Mouse (Mus musculus): ENCODE data around the gene Gab1. TPM values are rescaled to one million over a fixed set of nuclear protein-coding genes. Genes with fewer than 3 reads are reported as not detected.

Gene Gab1
- total RNA-seq, 2 experiments from 2014 or later = 30.2 to 35.5 TPM

DNA sequence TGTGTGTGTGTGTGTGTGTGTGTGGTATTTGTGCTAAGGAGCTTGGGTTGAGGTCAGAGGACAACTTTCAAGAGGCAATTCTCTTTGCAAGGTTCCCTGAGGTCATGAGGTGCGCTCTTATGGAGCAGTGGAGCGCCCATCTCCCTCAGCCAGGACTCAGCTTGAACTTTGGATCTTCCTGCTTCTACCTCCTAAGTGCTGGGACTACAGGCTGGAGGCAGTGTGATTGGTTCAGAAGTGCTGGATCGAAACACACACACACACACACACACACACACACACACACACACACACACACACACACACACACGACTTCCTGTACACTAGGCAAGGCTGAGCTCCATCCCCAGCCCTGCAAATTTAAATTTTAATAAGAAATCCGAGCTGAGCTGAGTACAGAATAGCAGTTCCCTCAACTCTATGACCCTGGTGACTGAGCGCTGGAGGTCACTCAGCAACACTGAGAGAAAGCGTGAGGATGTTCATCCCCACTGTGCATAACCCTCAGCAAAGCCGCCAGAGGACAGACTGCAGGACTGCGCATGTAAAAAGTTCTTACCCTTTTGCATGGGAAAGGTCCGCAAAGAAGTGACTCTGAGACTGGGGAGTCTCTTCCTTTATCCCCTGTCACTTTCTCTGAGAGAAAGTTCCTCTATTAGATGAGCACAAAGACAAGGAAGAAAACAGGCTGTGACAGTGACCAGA is 6.4 kb downstream of the Gab1 start:
- no peak for DNase-seq

DNA sequence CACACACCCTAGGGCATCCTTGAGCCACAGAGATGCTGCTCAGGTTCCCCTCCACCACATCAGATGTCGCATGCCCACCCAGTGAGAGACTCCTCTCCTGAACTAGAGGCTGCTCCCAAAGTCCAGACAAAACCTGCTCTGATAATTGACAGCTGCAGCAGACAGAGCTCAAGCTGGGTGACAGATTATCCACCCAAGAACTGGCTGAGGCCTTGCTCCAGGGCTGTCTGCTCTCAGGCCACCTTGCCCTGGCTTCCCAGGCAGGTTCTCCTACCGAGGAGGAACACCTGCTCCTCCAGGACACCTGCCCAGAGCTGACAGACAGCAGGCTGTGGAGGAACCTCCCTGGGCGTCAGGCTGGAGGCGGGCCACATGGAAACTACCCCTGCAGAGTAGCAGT is 7.6 kb downstream of the Gab1 start:
- no peak for DNase-seq

DNA sequence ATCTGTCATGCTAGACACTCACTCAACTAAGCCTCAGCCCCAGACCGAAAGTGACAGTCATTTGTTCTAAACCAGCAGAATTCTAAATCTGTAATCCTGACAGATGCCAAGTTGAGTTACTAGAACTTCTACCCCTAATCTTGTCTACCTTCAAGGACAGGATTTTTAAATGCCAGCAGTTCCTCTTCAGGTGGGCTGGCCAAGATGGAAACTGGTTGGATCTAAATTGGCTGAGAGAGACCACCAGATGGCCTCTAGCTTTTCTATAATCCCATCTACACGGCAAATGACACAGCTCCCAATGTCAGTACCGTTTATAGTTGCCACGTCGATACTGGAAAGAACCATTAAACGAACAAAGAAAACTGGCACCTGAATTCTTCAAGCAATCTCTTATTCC is 8.9 kb downstream of the Gab1 start:
- peak in 1 of 2 experiments; percentile 2 for DNase-seq

DNA sequence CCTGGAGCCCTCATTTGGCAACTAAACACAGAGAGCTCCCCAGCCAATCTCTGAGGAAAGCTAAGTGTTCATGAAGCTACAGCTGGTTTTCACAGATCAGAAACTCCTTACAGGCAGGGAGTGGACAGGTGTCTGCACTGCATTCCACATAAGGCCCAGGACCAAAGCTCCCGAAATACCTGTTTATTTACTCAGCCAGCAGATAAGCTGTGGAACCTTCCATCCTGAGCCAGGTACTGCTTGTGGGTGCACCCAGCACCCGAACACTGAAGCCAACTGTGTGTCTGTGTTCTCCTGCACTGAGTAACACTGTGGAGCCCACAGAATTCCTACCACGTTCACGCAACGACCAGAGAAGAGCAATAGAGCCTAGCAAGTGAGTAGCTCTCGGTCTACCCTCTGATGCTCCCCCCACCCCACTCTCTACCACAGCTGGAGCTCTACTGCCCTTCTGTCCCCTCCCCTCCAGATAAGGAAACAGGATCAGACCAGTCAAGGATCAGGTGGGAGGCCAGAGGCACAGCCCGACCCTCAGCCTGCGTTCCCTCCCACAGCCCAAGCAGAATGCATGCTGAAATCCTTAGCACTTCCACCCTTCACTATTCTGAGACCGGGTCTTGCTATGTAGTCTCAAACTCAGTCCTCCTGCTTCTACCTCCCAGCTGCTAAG is 9.6 kb downstream of the Gab1 start:
- DNase-seq = no peak

DNA sequence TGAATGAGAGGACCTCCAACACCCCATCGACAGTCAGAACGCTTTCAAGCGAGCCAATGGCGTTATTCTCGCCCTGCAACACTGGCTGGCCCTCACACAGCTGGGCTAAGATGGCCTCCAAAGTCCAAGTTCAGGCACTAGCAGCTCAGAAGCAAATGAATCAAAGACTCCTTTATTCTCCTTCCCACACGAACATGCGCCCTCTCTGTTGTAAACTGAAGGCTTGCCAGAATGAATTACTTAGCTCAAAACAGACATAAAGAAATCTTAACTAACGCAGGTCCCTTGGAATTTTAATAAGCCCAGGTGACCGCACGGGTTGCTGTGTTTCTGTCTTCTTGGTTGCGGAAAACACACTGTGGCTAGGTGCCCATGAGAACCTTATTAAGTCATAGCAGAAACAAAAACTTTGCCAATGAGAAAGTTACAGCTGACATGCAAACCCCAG is 10.4 kb downstream of the Gab1 start:
- DNase-seq = peak in 1 of 2 experiments; percentile 47

DNA sequence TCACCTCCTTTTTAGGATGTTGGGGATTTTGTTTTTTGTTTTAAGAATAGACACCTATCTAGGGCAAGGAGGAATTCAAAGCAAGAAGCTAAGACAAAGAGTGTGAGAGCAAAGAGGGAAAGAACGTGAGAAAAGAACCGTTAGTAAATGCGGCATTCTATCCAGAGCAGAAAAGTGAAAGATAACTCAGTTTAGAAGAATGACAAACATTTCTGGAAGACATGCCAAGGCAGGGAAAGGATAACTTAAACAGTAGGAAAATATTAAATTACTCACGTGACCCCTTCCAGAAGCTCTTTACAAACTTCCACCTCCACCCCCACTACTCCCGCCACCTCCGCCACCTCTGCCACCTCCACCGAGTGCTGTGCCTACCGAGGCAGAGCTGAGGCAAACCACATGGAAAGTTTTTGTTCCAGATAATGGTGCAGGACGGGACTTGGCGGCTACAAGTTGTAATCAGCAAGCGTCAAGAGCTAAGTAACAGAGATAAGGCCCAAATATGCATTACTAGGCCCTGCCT is 11.5 kb downstream of the Gab1 start:
- DNase-seq = peak; percentile 71 to 78

DNA sequence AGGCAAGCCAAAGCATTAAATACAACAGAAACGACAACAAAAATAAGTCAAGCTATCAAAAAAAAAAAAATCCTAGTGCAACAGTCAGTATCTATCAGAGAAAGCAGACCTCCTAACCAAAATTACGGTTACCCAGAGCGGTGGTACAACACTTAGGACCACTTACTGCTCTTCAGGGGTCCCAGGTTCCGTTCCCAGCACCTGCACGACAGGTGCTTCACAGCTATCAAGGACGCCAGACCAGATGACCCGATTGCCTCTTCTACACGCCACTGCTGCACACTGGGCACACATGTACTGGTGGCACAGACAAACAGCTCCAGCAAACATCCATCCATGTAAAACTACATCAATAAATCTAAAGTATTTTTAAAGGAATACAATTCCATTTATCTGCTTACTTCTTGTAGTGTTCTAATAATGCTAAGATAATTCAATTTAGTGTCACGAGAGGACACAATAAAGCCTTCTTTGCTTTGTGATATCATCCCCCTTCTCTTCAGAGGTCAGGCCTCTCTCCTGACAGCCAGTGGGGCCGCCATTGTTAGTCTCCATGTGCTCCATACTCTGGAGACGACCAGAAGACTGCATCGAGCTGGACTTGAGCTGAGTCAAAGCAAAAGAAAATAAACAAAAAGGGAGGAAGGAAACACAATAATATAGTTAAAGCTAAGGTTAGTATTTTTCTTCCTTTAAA is 12.2 kb downstream of the Gab1 start:
- no peak for DNase-seq

DNA sequence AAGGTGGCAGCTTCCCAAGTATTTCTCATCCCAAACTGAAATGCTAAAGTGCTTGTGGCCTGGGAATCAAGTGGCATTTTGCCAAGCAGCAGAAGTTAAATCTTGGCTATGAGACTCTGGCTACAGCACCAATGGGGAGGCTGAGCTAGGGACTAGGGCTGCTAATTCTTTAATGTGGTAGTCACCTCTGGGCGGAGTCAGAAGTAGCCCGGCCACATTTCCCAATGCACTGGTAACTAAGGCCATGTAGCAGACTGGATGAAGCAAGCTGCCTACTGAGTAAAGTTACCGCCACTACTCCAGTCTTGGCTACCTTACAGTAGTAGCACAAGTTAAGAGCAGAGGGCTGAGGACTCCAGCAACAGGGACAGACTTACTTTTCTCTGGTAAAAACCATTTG is 12.7 kb downstream of the Gab1 start:
- DNase-seq = peak; percentile 69 to 72

DNA sequence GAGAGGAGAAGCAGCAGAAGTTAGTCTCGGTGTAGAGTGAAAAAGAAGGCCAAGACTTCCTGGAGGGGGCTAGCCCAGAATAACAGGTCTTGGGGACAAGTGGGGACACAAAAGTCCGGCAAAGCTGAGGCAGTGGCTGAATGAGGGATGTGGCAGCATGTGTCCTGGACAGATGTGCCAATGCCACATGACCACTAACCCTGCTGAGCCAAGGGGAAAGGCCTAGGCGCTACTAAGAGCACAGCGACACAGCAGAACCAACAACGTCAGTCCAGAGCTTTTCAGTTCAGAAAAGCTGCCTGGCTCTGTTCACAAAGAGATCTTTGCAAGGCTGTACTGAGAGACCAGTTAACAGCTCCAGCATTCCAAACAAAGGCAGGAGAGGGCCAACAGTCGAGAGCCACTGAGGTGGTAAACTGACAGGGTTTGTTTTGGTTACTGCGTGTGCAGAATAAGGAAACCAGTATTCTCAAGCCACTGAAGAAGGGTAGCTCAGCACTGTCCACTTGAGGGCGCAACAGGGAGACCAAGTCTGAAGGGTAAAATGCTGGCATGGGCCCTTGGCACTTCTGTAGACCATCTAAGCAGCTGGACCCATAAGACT is 15.0 kb downstream of the Gab1 start:
- DNase-seq = peak in 1 of 2 experiments; percentile 62

DNA sequence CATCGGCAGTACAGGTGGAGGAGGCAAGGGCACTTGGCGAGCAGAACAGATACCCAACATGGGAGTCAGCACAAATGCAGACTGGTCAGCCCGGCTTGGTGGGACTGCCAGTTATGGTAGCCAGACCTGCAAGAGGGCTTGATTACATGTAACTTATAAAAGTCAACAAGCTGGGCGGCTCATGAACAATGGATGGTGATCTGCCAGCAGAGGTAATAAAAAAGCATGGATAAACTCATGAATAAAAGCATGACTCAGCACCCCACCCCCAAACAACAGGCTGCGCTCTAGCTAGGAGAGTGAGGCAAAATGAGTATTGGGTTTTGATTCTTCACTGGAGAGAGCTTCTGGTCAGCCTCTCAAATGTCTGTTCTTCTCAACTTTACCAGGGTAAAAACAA is 16.9 kb downstream of the Gab1 start:
- no peak for DNase-seq

DNA sequence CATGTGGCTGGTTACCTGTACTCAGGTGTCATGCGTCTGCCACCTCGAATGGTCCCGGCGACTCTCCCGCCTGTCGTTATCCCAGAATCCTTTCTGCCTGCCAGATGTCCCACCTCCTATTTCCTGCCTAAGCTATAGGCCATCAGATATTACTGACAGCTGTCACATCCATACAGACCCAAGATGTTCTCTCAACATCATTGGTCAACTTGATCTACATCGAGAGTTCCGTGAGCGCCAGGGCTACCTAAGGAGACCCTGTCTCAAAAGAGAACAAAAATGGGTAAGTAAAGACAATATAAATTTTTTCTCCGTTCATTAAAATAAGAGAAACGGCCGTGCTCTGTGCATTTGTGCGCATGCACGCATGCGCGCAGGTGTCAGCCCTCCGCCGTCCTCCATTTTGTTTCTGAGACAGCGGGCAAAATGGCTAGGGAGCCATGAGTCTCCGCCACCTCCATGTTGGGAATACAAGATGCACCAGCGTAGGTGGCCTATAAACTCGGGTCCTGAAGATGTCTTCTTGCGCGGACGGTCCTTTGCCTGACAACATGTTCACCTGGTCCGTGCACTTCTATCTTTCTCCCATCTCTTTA is 21.0 kb downstream of the Gab1 start:
- DNase-seq = no peak

DNA sequence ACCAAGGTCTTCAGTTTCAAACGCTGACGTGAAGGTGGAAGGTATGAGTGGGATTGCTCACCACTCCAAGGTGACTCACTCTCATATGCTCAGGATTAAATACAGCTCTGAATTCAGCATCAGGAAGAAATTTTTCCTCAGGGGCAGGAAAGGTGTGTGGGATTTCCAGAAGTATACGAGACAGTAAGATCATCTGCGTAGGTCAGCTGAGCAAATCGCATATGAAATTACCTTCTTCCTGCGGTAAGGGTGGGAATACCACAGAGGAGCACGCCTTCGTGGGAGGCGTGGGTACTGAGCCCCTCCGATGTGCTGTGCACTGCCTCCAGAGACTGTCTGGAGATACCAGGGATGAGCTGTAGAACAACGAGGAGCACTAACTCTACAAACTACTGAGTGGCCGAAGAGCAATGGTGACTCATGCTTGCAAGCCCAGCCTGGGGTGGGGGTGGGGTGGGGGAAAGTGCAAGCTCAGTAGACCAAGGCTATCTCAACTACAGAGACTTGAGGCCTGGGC is 22.4 kb downstream of the Gab1 start:
- no peak for DNase-seq

DNA sequence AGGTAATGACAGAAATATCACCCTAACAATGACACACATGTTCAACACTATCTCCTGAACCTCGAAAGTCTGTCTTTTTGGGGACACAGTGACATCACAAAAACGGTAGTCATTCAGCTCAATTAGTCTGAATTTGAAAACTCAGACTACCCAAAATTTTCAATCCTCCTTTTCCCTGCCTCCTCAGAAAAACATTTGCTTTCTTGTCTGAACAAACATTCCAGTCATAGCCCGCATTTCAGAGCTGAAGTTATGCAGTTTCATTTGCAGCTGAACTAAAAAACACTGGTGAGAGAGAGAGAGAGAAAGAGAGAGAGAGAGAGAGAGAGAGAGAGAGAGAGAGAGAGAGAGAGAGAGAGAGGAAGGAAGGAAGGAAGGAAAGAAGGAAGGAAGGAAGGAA is 23.2 kb downstream of the Gab1 start:
- DNase-seq = no peak

DNA sequence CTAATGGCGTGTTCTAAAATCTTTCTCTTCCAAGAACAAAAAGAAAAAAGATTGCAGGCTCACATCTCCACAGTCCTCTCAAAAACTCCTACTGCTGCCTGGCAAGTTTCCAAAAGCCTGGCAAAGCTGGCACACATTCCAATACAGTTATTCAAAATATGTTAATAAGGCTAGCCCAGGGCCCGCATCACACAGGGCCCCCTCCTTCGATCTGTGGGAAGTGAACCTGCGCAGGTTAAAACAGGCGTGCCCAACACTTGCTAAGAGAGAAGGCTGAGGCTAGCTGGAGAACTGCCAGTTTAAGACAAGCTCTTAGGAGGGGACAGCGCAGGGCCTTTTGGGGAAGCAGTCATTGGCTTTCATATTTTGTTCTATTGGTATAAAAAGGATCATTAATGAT is 23.7 kb downstream of the Gab1 start:
- peak in 1 of 2 experiments; percentile 37 for DNase-seq

DNA sequence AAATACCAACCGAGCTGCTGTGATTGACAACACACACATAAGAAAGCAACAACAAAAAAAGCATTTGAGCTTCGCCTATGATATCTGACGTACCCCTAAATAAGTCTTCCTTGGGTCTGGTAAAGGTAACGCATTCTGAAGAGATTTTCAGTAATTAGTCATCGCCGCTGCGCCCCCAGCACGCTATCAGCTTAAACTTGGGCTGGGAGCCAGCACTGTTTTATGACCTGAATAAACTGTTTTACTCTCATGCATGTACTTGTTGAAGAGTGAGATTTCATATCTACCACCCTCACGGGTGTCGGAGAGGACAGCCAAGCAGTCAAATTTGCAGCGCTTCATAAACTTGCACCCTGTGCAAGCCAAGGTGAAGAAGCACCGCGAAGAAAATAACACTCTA is 26.7 kb downstream of the Gab1 start:
- no peak for DNase-seq

DNA sequence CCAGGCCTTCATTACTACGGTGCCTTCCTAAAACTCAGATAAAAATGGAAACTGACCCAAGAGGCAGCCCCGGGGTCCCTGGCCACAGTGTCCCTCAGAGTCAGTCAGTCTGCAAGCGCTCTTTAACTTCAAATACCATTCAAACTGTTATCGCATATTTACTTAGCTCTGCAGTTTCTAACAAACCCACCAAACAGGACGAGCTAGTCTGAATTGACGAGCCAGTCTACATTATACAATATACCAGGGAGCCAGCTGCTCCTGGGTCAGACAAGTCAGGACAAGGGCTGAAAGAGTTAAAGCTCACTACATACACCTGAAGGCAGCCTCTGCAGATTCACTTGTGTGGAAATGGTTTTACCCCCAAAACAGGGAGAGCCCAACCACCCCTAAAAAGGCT is 27.1 kb downstream of the Gab1 start:
- DNase-seq = no peak

DNA sequence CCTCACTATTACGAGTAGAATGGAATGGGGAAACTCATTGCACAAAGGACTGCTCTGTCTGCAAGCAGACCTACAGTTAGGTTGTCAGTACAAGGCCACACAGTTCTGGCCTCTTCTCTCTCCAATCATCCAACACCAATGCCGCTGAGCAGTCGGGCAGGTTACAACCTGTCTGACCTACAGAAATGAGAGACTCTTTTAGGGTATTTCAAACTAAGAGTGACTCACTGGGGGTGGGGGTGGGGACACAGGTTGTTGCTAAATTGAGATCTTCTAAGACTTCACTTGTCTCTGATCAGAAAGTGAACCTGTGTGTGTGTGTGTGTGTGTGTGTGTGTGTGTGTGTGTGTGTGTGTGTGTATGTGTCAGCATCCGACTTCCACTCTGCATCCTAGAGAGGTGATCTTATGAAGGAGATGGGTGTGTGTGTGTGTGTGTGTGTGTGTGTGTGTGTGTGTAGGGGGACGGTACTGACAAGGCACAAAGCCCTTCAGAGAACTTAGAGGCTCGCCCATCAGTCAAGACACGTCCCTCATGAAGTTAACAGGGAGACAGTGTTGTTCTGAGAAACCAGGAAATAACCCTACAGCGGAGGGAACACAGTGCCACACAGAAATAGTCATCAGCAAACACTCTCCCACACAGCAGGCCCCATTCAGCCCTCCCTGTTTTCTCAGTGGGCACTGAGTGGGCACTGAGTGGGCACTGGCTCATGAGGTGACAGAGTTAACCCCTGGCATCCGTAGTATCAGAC is 27.7 kb downstream of the Gab1 start:
- no peak for DNase-seq

DNA sequence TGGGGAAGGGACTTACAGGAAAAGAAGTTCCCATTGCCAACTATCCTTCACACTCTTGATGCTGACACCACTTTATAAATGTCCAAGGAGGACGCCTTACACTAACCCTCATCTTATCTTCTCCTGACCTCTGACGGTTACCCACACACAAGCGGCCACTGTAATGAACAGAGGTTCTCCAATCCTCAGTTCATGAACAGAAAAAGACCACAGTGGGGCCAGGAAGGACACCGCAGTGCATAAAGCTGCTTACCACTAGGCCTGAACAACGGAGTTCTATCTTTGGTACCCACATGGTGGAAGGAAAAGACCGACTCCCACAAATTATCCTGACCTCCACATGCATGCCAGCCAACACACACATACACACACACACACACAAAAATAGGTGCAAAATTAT is 28.7 kb downstream of the Gab1 start:
- DNase-seq = no peak

DNA sequence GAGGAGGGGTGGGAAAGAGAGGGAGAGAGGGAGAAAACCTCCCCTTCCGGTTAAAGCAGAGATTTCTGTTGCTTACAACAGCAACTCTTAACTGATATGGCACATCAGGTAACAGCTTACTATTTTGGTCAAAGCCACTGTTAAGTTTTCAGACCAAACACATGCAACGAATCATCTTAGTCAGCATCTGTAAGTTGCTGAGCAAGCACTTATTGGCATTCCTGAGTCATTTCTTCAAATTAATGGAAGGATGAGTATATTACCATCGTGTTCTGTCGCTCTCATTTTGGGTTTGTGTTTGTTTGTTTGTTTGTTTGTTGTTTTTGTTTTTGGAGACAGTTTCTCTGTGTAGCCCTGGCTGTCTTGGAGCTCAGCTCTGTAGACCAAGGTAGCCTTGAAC is 30.3 kb downstream of the Gab1 start:
- DNase-seq = no peak

DNA sequence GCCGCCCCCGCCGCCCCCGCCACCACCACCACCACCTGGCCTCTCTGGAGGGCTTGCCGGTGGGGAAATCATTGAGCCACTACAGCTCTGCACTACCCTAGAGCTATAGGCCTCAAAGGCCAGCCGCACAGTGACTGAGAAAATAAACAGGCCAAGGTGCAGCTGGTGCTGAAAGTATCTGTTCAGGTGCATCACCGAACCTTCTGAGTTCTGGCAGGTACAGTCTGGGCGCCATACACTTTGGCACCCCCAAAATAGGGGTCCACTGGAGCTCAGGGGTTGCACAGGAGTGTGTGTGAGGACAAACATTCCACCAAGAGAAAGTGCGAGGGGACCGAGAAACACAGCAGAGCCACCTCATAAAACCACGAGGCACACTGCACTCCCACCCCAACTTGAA is 31.7 kb downstream of the Gab1 start:
- DNase-seq = no peak

DNA sequence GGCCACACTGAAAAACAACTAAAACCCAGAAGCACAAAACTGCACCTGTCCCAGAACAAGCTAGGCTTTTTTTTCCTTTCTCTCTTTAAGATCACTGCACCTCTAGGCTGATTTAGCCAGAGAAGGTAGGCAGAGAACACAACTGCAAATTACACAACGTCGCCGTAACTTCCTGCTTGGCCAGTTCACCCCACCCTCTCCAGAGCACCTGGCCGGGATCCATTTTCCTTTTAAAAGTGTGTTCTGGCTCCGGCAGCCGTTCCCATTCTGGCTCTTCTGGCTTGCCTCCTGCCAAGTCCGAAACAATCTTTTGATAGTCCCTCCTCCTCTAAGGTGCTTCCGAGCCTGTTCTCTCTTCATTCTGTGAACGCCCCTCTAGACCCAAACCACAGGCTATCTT is 32.4 kb downstream of the Gab1 start:
- DNase-seq = peak; percentile 88 to 89
